Mouse (Mus musculus) central nervous system, embryonic 14 days (tissue): ENCODE results near the gene Zfp13. TPM values are rescaled to one million over a fixed set of nuclear protein-coding genes. Genes with fewer than 3 reads are reported as not detected.

Experiments
- polyA plus RNA-seq: library from polyadenylated mRNA; depleted of rRNA; stranded (reverse); fragments of >200 nt; gene quantifications from 2 replicates; pipeline ENCODE4 v1.2.3, GENCODE M21; 2012; rRNA removed

Gene Zfp13
- 41.5 and 42.5 TPM in 2 replicates for polyA plus RNA-seq

DNA sequence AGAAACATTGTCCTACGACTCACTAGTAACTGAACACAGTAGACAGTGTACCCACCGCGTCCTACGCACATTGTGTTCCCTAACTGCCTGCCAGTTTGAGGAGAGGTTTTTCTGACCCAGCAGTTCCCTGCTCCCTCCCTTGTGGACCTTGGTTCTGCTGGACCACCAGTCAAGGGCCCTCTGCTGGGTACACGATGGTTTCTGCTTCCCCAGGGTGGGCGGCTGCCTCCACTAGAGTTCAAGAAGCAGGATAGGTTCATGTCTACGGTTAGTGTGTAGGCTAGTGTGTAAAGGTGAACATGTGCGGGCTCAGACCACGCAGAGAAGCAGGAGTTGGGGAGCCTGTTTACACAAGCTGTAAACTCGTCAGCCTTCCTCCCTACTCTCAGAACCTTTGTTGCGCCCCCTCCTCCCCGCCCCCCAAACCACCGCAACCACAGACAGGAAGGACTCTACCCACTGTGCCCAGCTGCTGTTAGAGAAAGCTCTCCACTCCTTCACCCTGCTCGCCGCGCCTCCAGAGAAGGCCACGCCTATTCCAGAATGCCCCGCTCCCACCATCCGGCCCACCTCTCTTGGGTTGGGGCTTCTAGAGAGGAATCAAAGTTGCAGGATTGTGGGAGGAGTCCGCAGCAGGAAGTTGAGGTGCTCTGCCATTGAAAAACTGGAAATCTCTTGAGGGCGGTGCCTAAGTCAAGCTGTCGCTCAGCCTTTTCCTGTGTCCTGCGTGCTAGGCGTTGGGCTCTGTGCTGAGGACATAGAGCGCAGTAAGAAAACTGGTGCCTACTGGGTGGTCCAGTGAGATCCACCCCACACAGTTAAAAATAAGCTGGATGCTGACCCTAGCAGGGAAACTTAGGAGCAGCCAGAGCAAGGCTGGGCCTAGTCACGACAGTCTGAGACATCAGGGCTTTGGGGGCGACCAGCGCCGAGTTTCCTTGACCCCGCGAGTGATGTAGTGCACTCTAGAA, at the start of gene Zfp13:
Zfp13 (minus strand) TSS at position 906 of the 971 bp plus-strand sequence.

DNA sequence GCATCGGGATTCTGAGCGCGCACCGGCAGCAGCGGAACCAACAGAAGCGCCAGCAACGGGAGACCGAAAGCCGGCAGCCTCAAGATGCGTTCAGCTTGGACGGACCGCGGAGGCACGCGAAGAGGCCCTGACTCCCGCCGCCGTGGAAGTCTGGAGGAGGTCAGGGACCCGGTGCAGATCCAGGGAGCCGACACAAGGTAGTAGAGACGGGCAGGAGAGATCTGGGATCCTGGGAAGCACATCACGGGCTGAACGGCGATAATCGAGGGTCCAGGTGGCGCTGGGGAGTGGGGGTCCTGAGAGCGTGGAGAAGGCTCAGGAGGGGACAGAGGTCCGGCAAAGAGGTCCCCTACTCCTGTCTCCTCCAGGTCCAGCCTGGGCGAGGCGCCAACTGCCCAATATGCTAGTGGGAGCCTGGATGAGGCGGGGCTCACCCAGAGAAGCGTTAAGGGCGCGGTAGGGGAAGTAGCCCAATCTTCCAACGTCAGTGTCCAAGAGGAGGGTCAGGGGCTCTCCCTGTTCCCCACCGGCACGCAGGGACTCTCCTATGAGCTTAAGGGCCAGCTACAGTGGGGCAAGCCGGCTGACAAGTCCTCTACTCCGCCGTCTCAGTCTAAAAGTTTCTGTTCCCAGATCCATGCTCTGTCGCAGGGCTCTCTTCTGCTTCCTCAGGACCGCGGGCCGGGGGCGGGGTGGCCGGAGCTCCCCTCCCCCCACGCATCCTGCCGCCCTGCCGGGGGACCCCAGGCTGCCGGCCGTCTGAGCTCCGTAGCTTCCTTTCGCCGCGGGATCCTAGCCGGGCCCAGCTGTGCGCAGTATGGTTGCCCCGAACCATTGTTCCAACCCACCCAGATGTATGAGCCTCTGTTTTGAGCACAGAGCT, 45.6 kb upstream of the Zfp13 start, which contains the start of gene Mmp25:
Mmp25 (minus strand) TSS at position 665 of the 883 bp plus-strand sequence.

DNA sequence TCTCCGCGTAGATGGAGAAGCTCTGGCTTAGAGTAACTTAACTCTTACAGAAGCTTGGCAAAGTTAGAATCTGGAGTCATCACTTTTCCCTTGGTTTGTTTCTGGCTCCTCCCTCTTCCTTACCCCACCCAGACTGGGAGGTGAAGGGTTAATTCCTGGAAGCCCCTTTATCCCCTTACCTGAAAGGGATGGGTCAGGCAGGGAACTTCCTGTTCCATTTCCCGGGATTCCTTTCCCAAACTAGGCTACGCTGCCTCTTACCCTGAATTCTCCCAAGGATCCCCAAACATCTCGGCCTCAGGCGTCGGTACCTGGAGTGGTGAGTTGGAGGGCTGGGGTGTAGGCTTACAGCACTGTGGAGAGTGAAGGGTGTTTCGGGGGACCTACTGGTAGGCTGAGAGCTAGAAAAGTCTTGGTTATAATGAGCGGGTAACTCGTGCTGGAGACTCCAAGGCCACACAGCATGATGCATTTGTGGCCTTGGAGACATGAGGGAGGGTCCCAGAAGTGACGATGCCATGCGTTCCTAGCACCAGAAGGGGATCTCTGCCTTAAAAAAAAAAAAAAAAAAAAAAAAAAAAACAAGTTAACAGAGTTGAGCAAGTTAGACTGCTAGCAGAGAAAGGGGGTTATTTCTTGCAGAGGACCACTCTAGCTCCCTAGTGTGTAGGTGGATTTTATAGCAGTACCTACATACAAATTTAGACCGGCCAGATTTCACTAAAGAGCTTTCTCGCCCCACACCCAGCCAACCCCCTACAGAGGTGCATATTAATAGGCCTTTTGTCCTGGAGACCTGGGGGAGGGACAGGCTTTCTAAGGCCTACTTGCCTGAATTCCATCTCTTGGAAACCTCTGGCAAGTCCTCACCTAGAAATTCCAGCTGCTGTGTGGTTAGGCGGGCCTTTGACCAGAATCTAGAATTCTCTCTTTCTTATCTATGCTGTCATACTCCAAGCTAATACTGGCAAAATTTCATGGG, 1.6 kb upstream of the Zfp13 start, which contains the start of gene Zscan10:
Zscan10 (plus strand) TSS at position 216 of the 982 bp plus-strand sequence.

DNA sequence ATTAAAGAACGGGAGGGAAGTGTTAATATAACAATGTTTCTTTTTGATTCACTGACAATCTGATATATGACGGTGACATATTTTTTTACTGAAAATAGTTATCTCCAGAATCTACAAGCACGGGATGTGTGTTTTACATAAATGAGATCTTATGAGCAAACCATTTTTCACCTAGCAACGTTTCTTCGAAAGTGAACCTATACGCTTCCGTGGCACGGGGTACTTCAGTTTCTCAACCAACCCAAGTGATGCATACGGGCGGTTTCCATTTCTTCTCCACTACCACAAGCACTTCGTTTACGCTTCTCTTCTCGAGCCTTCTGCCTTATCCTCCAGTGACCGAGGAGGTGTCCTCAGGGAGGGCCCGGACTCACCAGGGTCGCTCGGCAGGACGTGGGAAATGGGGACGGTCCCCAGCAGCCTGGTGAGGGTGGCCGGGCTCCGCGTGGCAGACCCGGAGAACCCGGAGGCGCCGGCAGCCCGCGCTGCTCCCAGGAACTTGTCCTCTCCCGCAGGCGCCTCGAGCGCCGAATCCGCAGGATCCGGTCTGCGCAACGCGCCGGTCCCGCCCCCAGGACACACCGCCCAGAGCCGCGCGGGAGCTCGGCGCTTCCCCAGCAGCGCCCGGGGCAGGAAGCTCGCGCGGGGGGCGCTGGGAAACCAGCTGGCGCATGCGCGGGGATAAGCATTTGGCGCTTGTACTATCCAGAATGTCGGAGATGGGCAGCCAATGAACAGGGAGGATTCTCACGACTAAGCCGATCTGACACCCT, 35.5 kb downstream of the Zfp13 start, which contains the start of gene Zfp213:
Zfp213 (minus strand) TSS at position 644 of the 773 bp plus-strand sequence.

Other genes starting within 250 kb of the Zfp13 start
- not detected in 2 replicates for gene Vmn2r116, start 214.9 kb downstream of the Zfp13 start, polyA plus RNA-seq
- gene Vmn2r117, start 119.8 kb downstream of the Zfp13 start, polyA plus RNA-seq = not detected in 2 replicates
- gene Zfp213, start 35.2 kb downstream of the Zfp13 start, polyA plus RNA-seq = 14.3 and 16.1 TPM in 2 replicates
- 0.09 and 0.25 TPM in 2 replicates for gene Zscan10, start 1.4 kb upstream of the Zfp13 start, polyA plus RNA-seq
- gene Mmp25, start 45.8 kb upstream of the Zfp13 start, polyA plus RNA-seq = 1.3 and 1.7 TPM in 2 replicates
- 0.15 and 0.43 TPM in 2 replicates for gene Bicdl2, start 61.0 kb upstream of the Zfp13 start, polyA plus RNA-seq
- gene Hcfc1r1, start 74.1 kb upstream of the Zfp13 start, polyA plus RNA-seq = 82.1 and 90.1 TPM in 2 replicates
- gene Thoc6, start 74.4 kb upstream of the Zfp13 start, polyA plus RNA-seq = 47.0 and 47.3 TPM in 2 replicates
- gene Tnfrsf12a, start 78.0 kb upstream of the Zfp13 start, polyA plus RNA-seq = 2.6 and 4.7 TPM in 2 replicates
- gene Cldn6, start 79.8 kb upstream of the Zfp13 start, polyA plus RNA-seq = 0.39 and 7.4 TPM in 2 replicates
- 0.92 and 2.9 TPM in 2 replicates for gene Cldn9, start 84.5 kb upstream of the Zfp13 start, polyA plus RNA-seq
- gene 1520401A03Rik, start 123.3 kb upstream of the Zfp13 start, polyA plus RNA-seq = 0.15 and 0.78 TPM in 2 replicates
- gene Pkmyt1, start 126.8 kb upstream of the Zfp13 start, polyA plus RNA-seq = 38.5 and 40.6 TPM in 2 replicates
- 23.6 and 25.2 TPM in 2 replicates for gene Paqr4, start 141.4 kb upstream of the Zfp13 start, polyA plus RNA-seq
- 1.1 and 6.0 TPM in 2 replicates for gene Kremen2, start 146.3 kb upstream of the Zfp13 start, polyA plus RNA-seq
- 97.4 and 99.1 TPM in 2 replicates for gene Flywch1, start 172.1 kb upstream of the Zfp13 start, polyA plus RNA-seq
- 44.8 and 54.5 TPM in 2 replicates for gene Flywch2, start 186.6 kb upstream of the Zfp13 start, polyA plus RNA-seq
- 634 and 697 TPM in 2 replicates for gene Srrm2, start 191.0 kb upstream of the Zfp13 start, polyA plus RNA-seq
- 905 and 997 TPM in 2 replicates for gene Elob, start 229.6 kb upstream of the Zfp13 start, polyA plus RNA-seq
- gene Prss33, start 236.6 kb upstream of the Zfp13 start, polyA plus RNA-seq = 0.31 and 0.74 TPM in 2 replicates
- 0.10 and 0.16 TPM in 2 replicates for gene Prss32, start 244.4 kb upstream of the Zfp13 start, polyA plus RNA-seq
- 1.9 TPM in 2 replicates for gene Prss41, start 244.7 kb upstream of the Zfp13 start, polyA plus RNA-seq